Mouse (Mus musculus): ENCODE measurements around the gene Timm50.

GRCm38 (mm10) chr7:28301616-28302433 is 10.0 kb downstream of the Timm50 start, which contains the start of gene Dll3:
- TF ChIP-seq CTCF (IDR thresholded peaks at IDR 0.05; ENCODE audit: borderline replicate concordance, insufficient read depth, low read length) (peak; percentile 55; the same call in 1 of the 2 replicates), POLR2A (IDR thresholded peaks at IDR 0.05; ENCODE audit: low read depth, low read length) (no peak)

All from embryonic fibroblast, embryonic 13.5 days (primary cell).